Mouse (Mus musculus) lung, postnatal 0 days (tissue): ENCODE data around the gene Abca7.

Experiments
- CTCF ChIP-seq: IDR thresholded peaks from 2 replicates; pipeline ENCODE4 v1.5.1; 2016; ENCODE audit warnings: antibody characterized with exemption, mild to moderate bottlenecking
- EP300 ChIP-seq: IDR thresholded peaks from 2 replicates; pipeline ENCODE4 v1.6.1; 2016; ENCODE audit warnings: antibody characterized with exemption, mild to moderate bottlenecking, control low read depth

- TF ChIP-seq EP300 (no peak), CTCF (no peak)
These were observed 8.4 kb upstream of the Abca7 start for GRCm38 (mm10) chr10:79987771-79988505.
